Mouse (Mus musculus): ENCODE measurements around the gene Gm15107.
"Not testable (repeated sequence)": the region's sequence is repeated elsewhere in the genome, so short reads cannot be mapped to it uniquely, and the experiment has no call there.

Gene Gm15107

GRCm38 (mm10) chrX:148180424-148180823, at the start of gene Gm15107:
Gm15107 (plus strand) TSS chrX:148180724.
- not testable (repeated sequence) for DNase-seq
